Mouse (Mus musculus) gastrocnemius, postnatal 14 days (tissue): ENCODE results near the gene Parva. TPM values are rescaled to one million over a fixed set of nuclear protein-coding genes. Genes with fewer than 3 reads are reported as not detected.

Experiments
- DNase-seq: peaks from one replicate; pipeline ENCODE4 v3.0.0; 2021; ENCODE audit warnings: mixed read lengths
- intact Hi-C: fragments of 180-260 bp; cut with DNase I; formaldehyde crosslinking; loops from one replicate; pipeline ENCODE4 v1.15.1; 2025; ENCODE audit warnings: low total_unique reads
- total RNA-seq, 2 experiments: library from RNA; stranded (reverse); gene quantifications; 2 replicates each; pipeline ENCODE4 v1.2.3; 2021

Parva gene
- total RNA-seq, 2 experiments from 2014 or later = 36.1 to 41.5 TPM

- intact Hi-C loops = no loop called here
- no peak for DNase-seq
Measured at GRCm38 (mm10) chr7:112416730-112417513, 10.4 kb upstream of the Parva start.

GRCm38 (mm10) chr7:112417598-112417997 is 9.7 kb upstream of the Parva start:
- intact Hi-C loops = no loop called here
- DNase-seq = no peak

- intact Hi-C loops = no loop called here
- no peak for DNase-seq
Measured at GRCm38 (mm10) chr7:112423438-112423837, 3.9 kb upstream of the Parva start.

GRCm38 (mm10) chr7:112426811-112427210 is 494 bp upstream of the Parva start:
- intact Hi-C loops = no loop called here
- no peak for DNase-seq

- intact Hi-C loops = no loop called here
- DNase-seq = peak; percentile 91
Measured at GRCm38 (mm10) chr7:112428158-112428535, 842 bp downstream of the Parva start.

- intact Hi-C loops = no loop called here
- no peak for DNase-seq
Measured at GRCm38 (mm10) chr7:112439846-112440245, 12.5 kb downstream of the Parva start.

GRCm38 (mm10) chr7:112444152-112444984 is 17.1 kb downstream of the Parva start:
- intact Hi-C loops = no loop called here
- no peak for DNase-seq

- no peak for DNase-seq
- intact Hi-C loops = no loop called here
Measured at GRCm38 (mm10) chr7:112444985-112445367, 17.7 kb downstream of the Parva start.

GRCm38 (mm10) chr7:112446498-112446897 is 19.2 kb downstream of the Parva start:
- intact Hi-C loops = no loop called here

GRCm38 (mm10) chr7:112449954-112450700 is 22.8 kb downstream of the Parva start:
- no peak for DNase-seq
- intact Hi-C loops = no loop called here

More at GRCm38 (mm10) chr7:112446498-112446897, 19.2 kb downstream of the Parva start:
- DNase-seq = no peak

- DNase-seq = no peak
- intact Hi-C loops = no loop called here
Measured at GRCm38 (mm10) chr7:112452471-112452870, 25.2 kb downstream of the Parva start.

- intact Hi-C loops = no loop called here
- no peak for DNase-seq
Measured at GRCm38 (mm10) chr7:112453805-112454214, 26.5 kb downstream of the Parva start.

GRCm38 (mm10) chr7:112454380-112454779 is 27.1 kb downstream of the Parva start:
- intact Hi-C loops = no loop called here
- no peak for DNase-seq

GRCm38 (mm10) chr7:112454951-112455350 is 27.6 kb downstream of the Parva start:
- no peak for DNase-seq
- intact Hi-C loops = no loop called here

GRCm38 (mm10) chr7:112455566-112456110 is 28.3 kb downstream of the Parva start:
- no peak for DNase-seq
- intact Hi-C loops = no loop called here

GRCm38 (mm10) chr7:112457373-112457772 is 30.1 kb downstream of the Parva start:
- intact Hi-C loops = no loop called here

GRCm38 (mm10) chr7:112457920-112458319 is 30.6 kb downstream of the Parva start:
- DNase-seq = no peak
- intact Hi-C loops = no loop called here

More at GRCm38 (mm10) chr7:112457373-112457772, 30.1 kb downstream of the Parva start:
- no peak for DNase-seq

- intact Hi-C loops = no loop called here
- peak; percentile 50 for DNase-seq
Measured at GRCm38 (mm10) chr7:112458440-112458839, 31.1 kb downstream of the Parva start.

GRCm38 (mm10) chr7:112463074-112463473 is 35.8 kb downstream of the Parva start:
- no peak for DNase-seq
- intact Hi-C loops = no loop called here

- intact Hi-C loops = loop anchor here (5.0 kb wide), 1 partner anchor 69 kb away; no protein-coding TSS in a partner anchor
- no peak for DNase-seq
Measured at GRCm38 (mm10) chr7:112465920-112466319, 38.6 kb downstream of the Parva start.
